Mouse (Mus musculus): ENCODE data around the gene Alk.

Gene Alk

DNA sequence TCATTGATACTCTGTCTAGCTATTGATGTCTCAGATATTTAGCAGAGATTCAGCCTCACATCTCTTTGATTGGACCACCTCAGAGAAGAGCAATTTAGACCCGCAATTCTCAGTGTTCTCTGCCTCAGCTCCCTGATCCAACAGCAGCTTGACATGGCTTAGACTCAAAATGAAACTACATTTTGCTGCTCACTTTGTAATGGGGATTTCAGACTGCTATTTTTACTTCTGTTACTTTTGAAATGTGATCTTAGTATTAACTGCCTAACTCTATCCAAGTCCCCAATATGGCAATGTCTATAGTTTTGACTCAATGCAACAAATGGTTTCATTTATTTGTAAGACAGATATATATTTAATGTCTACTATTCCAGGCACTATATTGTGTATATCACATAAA, 332.8 kb downstream of the Alk start:
- in situ Hi-C loops (cut with MboI, MseI), result no loop called here

DNA sequence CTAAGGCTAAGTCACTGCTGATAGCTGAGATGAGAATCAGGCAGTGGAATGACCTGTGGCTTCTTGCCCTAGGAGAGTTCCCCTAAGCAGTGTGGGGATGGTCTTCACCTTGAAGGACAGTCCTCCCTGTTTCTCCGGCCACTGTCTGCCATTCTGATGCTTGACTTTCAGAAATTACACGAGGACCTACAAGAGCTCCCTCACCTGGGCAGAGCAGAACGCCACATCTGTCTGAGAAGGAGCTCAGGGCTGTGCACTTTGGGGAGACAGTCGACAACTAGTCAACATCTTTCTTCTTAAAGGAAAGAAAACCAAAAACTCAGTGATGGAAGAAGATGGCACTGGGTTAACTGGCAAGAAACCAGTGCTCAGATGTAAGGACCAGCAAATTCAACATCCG, 335.9 kb downstream of the Alk start:
- in situ Hi-C loops (cut with MboI, MseI), result no loop called here

DNA sequence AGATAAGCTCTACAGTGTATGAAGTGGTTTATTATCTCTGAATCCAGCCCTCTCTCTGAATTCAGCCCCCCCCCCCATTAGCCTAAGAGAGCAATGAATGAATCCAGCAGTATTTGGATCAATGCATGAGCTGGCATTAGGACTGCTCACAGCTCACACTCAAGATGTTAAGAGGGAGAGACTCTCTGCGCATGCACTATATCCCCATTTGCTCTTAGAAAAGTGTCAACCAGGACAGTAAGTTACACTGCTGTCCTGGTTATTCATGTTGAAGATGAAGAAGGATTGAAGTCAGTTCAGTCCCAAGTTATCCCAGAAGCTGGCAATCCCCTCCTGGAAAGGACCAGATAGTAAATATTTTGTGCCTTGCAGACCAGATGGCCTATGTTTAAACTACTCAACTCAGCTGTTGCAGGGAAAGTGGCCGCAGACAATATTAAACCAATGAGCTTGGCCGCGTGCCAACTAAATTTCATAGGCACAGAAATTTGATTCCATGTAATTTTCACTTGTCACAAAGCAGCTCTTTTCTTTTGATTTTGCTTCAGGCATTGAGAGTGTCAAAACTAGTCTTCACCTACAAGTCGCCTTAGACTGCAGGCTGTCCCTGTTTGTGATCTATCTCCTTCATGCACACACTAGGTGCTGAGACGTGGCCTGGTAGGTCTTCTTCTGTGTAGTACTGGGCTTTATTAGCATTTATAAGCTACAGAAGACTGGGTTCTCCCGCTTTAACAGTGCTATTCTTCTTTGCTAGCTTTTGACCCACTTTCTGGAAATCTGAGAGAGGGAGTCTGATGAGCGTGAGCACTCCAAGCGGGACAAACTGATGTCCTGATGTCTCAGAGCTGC, 339.0 kb downstream of the Alk start:
- in situ Hi-C loops (cut with MboI, MseI), result no loop called here

DNA sequence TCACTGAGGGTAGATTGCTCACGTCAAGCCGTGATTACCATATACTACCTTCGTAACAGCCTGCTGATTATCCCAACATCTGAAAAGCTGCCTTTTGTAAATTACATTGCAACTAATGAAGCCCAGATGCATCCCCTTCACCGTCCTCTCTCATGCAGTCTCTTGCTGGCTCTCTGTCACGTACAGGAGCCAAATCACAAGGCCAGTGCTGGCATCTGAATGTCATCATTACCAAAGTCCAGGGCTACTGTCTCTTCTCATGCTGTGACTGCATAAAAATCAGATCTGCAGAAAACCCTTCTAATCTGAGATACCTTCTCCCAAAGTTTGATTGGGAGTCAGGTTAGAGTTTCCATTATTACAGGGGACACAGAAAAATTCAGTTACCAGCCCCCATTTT, 351.0 kb downstream of the Alk start:
- in situ Hi-C loops (cut with MboI, MseI), result no loop called here

DNA sequence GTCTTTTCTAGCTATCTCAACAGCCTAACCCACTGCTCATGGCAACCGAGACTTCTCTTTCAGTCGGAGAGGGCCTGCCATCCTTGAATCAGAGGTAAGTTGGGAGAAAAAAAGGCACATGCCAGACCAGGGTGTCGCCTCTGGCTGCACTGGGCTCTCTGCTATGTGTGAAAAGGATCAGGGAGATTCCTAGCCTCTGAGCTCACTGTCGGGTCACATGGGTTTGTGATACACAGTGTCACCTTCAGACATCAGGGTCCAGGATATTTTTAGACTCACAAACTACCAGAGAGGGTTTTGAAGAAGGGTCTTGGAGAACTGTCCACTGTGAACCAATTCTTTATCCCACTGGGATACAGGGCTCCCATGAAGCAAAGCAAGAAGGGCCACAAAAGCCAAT, 352.9 kb downstream of the Alk start:
- in situ Hi-C loops (cut with MboI, MseI), result no loop called here

DNA sequence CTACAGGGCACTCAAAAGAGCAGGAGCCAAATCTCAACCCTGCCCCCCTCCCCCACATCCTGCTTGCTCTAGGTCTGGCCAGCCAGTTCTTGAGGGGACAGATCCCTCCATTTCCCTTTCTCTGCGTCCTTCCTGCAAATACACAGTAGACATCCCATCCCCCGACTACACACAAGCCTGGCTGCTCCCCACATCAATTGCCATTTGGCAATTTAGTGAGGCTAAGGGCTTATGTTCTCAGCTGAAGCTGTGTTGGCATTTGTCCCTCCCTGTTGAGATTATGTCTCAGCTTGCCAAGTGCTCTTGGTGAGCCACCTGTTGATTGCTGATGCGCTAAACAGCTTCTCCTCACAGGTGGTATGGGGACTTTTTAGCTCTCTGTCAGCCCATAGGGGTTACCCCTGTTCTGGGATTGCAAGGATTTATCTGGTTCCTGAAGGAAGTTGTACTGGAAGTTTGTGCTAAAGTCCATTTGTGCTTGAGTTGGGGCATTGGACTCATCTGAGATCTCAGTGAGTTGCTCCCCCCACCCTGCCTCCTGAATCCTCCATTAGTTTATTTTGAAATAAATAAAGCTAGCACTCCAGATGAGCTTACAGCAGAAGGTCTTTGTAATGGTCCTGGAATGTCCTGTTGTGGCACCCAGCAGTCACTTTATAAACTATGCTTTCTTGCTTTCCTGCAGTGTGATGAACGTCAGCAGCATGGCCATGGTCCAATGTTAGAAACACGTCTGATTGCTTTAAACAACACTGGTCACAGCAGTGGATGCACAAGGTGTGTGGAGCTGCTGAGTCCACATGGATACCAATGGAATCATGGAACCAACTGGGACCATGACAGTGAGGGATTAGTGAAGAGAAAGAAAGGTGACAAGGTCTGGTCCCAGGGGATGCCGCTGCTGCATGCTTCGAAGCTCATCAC, 353.7 kb downstream of the Alk start:
- in situ Hi-C loops (cut with MboI, MseI), result no loop called here

DNA sequence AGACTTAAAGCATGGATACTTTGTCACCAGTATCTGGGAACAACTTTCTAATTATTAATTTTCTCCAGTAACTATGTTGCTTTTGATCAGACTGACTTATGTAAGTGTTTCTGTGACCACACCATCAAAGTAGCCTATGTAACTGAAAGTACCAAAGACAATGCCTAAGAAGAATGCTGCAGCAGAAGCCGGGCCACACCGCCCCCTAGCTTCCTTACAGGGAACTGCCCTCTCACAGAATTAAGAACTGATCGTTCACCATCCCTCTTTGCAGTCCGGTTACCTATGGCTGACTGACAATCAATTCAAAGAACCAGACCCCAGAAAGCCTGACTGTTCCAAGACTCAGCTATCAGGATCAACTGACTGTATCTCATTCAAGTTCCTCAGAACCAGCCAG, 362.4 kb downstream of the Alk start:
- in situ Hi-C loops (cut with MboI, MseI), result no loop called here

DNA sequence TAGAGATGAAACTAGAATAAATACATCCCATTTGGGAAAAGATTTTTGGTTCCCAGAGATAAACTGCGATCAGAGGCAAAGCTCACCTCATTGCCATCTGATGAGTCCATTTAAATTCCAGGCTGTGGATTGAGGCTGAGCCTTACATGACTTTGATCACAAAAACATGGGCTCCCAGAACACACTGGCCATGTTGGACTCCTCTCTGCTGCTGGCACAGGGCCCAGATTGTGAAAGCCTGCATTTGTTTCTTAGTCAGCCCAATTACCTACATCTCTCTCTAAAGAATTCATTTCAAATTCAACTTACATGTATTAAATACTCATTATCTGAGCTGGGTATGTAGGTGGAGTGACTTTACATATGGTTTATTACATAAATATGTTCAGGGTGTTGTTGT, 367.1 kb downstream of the Alk start:
- in situ Hi-C loops (cut with MboI, MseI), result no loop called here

DNA sequence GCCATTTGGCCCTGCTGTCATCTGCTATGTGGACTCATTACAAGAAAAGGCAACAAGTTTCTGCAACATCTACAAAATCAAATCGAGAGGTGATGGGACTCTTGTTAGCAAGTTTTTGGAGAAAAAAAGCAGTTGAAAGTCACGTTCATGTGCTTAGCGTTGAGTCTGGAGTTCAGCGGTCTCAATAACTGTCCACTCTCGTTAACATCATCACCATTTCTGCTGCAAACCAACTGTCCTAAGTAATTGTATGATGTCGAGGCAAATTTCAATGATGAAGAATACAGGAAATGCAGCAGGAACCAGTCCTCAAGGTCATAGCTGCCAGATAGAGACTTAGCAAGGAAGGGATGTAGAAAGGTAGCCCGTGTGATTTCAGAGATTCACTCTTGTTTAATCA, 373.5 kb downstream of the Alk start:
- in situ Hi-C loops (cut with MboI, MseI), result no loop called here

DNA sequence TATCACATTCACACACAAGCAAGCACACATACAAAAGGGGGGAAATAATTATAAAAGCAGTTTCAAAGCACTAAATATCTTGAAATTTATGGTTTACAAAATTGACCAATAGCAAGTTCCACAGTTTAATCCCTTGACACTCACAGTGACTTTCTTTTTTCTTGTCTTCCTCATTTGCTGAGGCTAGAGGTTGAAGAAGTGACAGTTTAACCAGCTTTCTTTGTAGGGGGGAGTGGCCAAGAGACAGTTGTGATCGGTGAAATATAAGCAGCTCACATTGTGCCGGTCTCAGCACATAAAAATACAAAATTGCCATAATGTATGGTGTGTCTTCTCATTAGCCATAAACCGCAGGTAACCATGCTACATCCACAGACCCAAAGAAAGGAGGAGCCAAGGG, 385.6 kb downstream of the Alk start:
- in situ Hi-C loops (cut with MboI, MseI), result no loop called here

DNA sequence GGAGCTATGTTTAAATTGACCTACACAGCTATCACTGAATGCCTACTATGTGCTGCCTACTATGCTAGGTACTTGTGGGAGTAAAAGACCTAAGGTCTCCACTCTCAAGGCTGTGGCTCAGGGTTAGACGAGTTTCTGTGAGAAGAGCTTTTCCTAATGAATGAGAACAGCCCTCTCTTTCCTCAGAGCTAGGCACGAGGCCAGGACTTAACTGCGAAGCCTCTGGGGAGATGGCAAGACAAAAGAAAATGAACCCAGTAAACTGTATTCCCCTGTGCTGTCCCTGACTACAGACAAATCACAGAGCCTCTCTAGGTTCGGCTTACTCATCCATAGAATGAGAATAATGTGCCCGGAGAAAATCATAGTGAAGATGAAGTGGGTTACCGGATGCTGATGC, 406.9 kb downstream of the Alk start:
- in situ Hi-C loops (cut with MboI, MseI), result no loop called here

DNA sequence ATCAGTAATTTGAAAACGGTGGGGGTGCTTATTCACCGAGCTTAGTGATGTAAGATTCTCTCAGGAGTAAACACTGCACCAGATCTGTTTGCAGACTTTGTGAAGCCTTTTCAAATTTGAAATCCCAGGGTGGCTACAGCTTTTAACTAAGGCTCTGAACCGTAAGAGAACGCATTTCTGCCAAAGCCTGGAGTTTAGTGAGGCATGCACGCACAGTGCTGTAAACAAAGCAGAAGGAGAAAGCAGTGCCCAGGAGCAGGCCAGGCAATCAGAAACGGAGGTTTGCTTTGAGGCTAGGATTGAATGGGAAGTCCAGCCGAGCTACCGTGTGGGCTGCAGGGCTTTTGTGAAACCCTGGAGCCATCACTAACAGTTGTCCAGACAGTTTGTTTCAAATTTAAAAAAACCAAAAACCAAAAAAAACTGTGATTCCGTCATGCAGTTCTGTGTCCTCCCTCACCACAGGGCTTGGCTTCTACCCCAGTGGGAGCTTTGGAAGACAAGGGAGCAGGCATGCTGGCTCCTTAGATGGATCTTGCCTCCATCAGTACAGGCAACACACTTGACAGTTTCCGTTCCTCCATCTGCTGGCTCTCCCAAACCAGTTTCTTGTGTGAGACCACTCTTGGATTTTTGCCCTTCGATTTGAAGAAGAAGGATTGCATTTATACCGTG, 409.3 kb downstream of the Alk start:
- in situ Hi-C loops (cut with MboI, MseI), result no loop called here

DNA sequence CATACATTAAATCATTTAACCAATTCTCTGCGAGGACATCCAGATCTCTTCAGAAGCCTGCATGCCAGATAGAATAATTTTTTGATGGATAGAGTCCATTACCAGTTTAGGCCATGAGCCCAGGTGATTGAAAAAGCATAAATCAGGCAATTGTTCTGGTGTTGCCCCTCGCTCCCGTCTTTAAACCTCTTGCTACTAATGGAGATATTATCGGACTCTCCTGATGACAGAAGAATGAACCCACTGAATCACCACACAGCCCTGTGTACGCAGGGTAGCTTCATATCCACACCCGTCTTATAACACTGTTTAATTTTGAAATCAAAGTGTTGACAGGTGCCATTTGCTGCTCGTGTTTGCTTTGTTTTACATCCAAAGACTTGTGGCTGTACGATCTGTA, 413.9 kb downstream of the Alk start:
- in situ Hi-C loops (cut with MboI, MseI), result no loop called here

DNA sequence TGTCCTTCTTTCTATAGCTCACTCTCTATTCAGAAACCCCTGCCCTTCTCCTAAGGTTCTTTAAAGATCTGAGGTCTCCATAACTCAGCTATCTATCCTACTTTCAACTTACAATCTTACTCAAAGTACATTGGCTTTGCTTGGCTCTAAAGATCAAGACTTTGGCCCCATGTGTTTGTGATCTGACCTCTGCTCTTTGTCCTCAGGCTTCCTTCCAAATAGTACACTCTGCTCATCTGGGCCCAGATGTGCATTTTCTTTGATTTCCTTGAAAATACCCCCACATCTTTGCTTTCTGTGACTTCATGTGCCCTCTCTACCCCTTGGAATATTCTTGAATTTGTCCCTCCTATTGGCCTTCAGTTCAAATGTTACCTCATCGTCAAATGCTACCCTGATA, 417.4 kb downstream of the Alk start:
- in situ Hi-C loops (cut with MboI, MseI), result no loop called here

DNA sequence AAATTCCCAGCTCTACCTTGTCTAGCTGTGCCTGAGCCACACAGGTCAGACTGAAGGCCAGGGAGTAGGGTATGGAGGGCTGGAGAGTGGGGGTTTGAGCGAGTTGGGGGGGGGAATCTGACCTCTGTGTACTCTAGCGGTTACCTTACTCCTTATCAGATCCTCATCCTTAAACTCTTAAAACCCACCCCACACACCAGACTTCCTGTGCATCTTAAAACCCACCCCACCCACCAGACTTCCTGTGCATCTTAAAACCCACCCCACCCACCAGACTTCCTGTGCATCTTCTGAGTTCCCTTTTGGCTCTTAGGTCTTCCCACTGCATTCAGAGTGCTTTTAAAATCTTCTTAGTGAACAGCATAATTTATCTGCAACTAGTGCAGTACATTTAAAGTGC, 422.0 kb downstream of the Alk start:
- in situ Hi-C loops (cut with MboI, MseI), result no loop called here

DNA sequence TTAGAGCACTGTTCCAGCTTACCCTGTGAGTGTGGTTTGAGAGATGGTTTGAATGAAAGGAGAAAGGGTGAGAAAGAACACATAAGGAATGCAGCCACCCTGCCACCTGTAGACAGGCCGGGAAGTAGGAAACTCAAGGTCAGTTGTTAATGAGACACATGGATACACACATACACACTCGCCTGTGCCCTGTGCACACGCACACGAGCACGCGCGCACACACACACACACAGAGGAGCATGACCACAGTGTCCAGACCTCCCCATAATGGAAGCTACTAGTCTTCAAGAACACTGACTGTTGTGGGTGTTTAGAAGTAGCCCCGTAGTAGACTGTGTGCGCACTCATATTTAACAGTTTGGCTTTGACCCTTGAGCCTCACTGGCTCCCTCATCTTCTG, 424.2 kb downstream of the Alk start:
- in situ Hi-C loops (cut with MboI, MseI), result no loop called here

DNA sequence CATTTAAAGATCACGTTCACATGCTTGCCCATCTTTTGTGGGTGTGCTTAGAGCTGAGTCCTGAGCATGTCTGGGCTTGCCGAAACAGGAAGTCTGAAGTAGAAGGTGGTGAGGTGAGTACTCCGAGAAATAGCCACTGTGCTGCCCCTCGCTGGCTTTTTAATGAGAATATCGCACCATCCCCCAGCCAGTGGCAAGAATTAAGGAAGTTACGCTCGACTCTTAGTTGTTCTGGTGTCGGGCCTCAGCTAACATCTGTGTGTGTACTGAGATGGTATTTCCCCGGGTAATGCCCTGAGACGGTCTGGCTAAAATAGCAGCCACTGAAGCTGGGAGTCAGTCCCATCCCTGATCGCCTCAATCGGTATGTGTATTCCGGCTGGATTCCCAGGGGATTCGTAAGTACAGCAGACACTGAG, 424.7 kb downstream of the Alk start:
- in situ Hi-C loops (cut with MboI, MseI), result no loop called here

DNA sequence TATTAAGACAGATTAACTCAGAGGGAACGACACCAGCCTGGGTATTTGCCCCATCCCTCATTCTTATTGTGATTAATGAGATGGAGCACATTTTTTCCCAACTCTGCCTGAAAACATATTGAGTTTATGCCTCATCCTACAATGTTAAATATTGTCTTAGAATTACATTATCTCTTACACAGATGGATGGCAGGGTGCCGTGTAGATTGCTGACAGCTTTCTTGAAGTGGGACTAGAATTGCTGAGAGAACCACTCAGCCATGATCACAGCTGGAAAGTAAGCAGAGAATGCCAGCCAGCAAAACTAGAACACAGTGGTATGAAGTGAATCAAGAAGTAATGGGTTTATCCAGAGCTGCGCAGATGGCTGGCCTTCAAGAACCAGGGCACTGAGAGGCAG, 430.6 kb downstream of the Alk start:
- in situ Hi-C loops (cut with MboI, MseI), result no loop called here

DNA sequence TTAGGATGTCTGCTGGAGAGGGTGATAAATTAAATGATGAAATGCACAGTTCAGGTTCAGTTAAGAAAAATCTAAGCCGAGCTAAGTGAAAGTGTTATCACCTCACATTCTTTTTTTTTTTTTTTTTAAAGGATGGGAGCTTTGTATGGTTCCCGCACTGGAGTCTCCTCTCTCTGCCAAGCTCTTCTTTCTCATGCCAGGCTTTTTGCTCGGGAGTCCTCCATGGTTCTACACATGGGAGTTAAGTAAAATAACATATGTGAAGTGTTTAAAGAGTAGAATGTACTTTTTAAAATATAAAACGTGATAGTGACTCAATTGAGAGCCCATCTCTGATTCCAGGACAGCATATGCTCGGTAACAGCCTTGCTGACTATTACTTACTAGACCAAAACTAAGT, 436.3 kb downstream of the Alk start:
- in situ Hi-C loops (cut with MboI, MseI), result no loop called here

DNA sequence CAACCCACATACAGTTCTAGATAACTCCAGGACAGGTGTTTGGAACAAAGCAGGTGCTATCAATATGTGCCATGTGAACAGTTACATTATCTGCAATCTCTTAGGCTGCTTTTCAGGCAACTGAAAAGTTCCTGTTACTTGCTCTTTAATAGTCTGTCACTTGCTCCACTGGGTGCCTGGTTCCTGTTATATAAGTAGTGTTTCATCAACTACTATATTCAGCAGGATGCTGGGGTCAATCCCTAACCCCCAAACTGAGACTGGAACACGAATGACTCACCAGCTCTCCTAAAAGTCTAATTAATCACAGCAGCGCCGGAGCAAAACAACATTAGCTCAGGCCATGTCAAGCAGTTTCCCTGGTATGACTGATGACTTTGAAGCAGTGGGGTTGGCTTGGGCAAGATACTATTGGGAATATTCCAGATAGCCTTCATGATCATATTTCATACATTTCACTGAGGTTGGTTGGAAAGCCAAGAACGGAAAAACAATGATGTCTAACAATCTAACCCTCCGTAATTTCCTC, 445.5 kb downstream of the Alk start:
- in situ Hi-C loops (cut with MboI, MseI), result no loop called here

DNA sequence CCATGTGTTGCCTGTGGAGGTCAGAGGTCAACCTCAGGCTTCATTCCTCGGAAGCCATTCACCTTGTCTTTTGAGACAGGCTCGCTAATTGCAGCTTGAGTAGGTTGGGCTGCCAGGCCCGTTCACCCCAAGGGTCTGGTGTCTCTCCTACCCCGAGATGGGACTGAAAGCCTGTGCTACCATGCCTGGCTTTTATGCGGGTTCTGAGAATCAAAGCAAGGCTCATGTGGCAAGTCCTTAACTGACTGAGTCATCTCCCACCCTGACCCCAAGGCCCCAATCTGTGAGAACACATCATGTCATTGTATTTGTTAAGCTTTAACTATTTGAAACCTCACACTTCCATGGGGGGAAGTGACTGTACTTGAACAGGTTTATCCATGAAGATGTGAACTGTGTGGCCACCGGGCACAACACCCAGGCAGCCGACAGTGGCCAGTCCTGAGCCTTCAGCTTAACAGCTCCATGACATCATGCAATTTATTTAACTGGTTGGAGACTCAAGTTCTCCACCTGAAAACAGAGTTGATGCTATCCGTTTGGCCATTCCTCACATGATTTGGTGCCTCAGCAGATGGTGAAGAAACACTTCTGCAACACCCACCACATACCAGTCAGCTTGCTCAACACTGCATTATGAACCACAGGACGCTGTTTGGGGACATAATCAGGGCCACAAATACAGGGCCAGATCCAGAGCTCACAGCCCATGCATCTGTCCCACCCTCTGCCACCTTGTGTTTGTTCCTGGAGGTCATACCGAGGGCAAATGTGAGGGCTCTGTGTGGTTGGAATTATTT, 446.4 kb downstream of the Alk start:
- in situ Hi-C loops (cut with MboI, MseI), result no loop called here

Data from T-helper 17 cell (primary cell).